Mouse (Mus musculus) CH12.LX (cell line): ENCODE measurements around the gene Smarca2. TPM values are rescaled to one million over a fixed set of nuclear protein-coding genes. Genes with fewer than 3 reads are reported as not detected.

Experiments
- DNase-seq: peaks from one replicate; pipeline ENCODE4 v3.0.0-alpha.2; 2013; ENCODE audit errors: extremely low read depth
- H3K27ac ChIP-seq: 2 replicates; pipeline ENCODE4 v1.5.1; 2012; ENCODE audit warnings: low read depth, mild to moderate bottlenecking, control low read depth, moderate library complexity; ENCODE audit not compliant: insufficient read depth
- H3K27me3 ChIP-seq: replicated peaks from 2 replicates; pipeline ENCODE3; 2012; ENCODE audit warnings: inconsistent platforms
- H3K36me3 ChIP-seq, 2 experiments: replicated peaks in 1 of 2; 2 replicates each; pipeline versions ENCODE3 to v1.6.1; 2012; ENCODE audit warnings: inconsistent platforms in 1 of 2, low read length in 1 of 2, mild to moderate bottlenecking in 1 of 2, mixed read lengths in 1 of 2, moderate library complexity in 1 of 2; ENCODE audit not compliant: control insufficient read depth in 1 of 2, insufficient read depth in 1 of 2
- H3K4me1 ChIP-seq, 2 experiments: 2 replicates each; pipeline ENCODE4 v1.6.1; 2012; ENCODE audit warnings: inconsistent platforms in 1 of 2, moderate library complexity in 1 of 2; ENCODE audit not compliant: insufficient read depth in 2 of 2, control insufficient read depth in 1 of 2
- H3K4me2 ChIP-seq: 2 replicates; pipeline ENCODE4 v1.6.1; 2012; ENCODE audit warnings: low read depth, mild to moderate bottlenecking, control low read depth; ENCODE audit not compliant: poor library complexity, insufficient read depth, severe bottlenecking
- H3K4me3 ChIP-seq, 3 experiments: fragments of 150-350 bp in 1 of 3; sonication (generic) in 1 of 3; replicated peaks in 1 of 3; 2 replicates each; pipeline versions ENCODE3 to v1.5.1; 2011 to 2012; ENCODE audit warnings: low read depth in 2 of 3, low read length in 2 of 3, mild to moderate bottlenecking in 2 of 3, moderate library complexity in 2 of 3, control low read depth in 1 of 3, improper control_type of control experiment in 1 of 3, inconsistent platforms in 1 of 3, mixed read lengths in 1 of 3; ENCODE audit not compliant: poor library complexity in 1 of 3
- H3K79me2 ChIP-seq: replicated peaks from 2 replicates; pipeline ENCODE4 v1.6.1; 2012; ENCODE audit warnings: mild to moderate bottlenecking, moderate library complexity; ENCODE audit not compliant: control insufficient read depth, poor library complexity, insufficient read depth, severe bottlenecking; ENCODE audit errors: extremely low read depth
- H3K9ac ChIP-seq: 2 replicates; pipeline ENCODE4 v1.6.1; 2012; ENCODE audit warnings: low read depth, mild to moderate bottlenecking, control low read depth, moderate library complexity; ENCODE audit not compliant: insufficient read depth
- H3K9me3 ChIP-seq: replicated peaks from 2 replicates; pipeline ENCODE3; 2012; ENCODE audit warnings: low read length, inconsistent platforms, mixed read lengths
- BHLHE40 ChIP-seq: IDR thresholded peaks from 2 replicates; pipeline ENCODE4 v1.6.1; 2011; ENCODE audit warnings: mild to moderate bottlenecking, low read depth, low read length, improper control_type of control experiment
- CHD1 ChIP-seq: IDR thresholded peaks from 2 replicates; pipeline ENCODE4 v1.6.1; 2012; ENCODE audit warnings: low read depth, low read length, improper control_type of control experiment, inconsistent platforms
- CHD2 ChIP-seq: IDR thresholded peaks from 2 replicates; pipeline ENCODE4 v1.6.1; 2011; ENCODE audit warnings: low read length, improper control_type of control experiment
- E2F4 ChIP-seq: IDR thresholded peaks from 2 replicates; pipeline ENCODE4 v1.6.1; 2011; ENCODE audit warnings: low read depth, low read length, improper control_type of control experiment; ENCODE audit not compliant: insufficient replicate concordance
- ELF1 ChIP-seq: IDR thresholded peaks from 2 replicates; pipeline ENCODE4 v1.6.1; 2014; ENCODE audit warnings: low read depth, mild to moderate bottlenecking, inconsistent platforms, low read length, improper control_type of control experiment
- EP300 ChIP-seq: IDR thresholded peaks from 2 replicates; pipeline ENCODE4 v1.6.1; 2011; ENCODE audit warnings: low read length, improper control_type of control experiment
- IRF4 ChIP-seq: IDR thresholded peaks from 2 replicates; pipeline ENCODE4 v1.6.1; 2014; ENCODE audit warnings: low read depth, mild to moderate bottlenecking, inconsistent platforms, low read length, improper control_type of control experiment
- KAT2A ChIP-seq: IDR thresholded peaks from 2 replicates; pipeline ENCODE4 v1.6.1; 2012; ENCODE audit warnings: low read length, improper control_type of control experiment, inconsistent platforms; ENCODE audit not compliant: insufficient replicate concordance
- MAFK ChIP-seq: IDR thresholded peaks from 2 replicates; pipeline ENCODE4 v1.6.1; 2011; ENCODE audit warnings: low read length, improper control_type of control experiment; ENCODE audit not compliant: insufficient replicate concordance
- MAZ ChIP-seq: IDR thresholded peaks from 2 replicates; pipeline ENCODE4 v1.6.1; 2012; ENCODE audit warnings: low read depth, mild to moderate bottlenecking, inconsistent platforms, low read length, improper control_type of control experiment, moderate library complexity
- MEF2A ChIP-seq: IDR thresholded peaks from 2 replicates; pipeline ENCODE4 v1.6.1; 2014; ENCODE audit warnings: low read depth, mild to moderate bottlenecking, inconsistent platforms, low read length, improper control_type of control experiment, borderline replicate concordance
- MYC ChIP-seq: IDR thresholded peaks from 2 replicates; pipeline ENCODE4 v1.6.1; 2011; ENCODE audit warnings: low read depth, mild to moderate bottlenecking, improper control_type of control experiment, low read length
- NELFE ChIP-seq: IDR thresholded peaks from 2 replicates; pipeline ENCODE4 v1.6.1; 2011; ENCODE audit warnings: low read depth, low read length, improper control_type of control experiment
- POLR2A ChIP-seq: IDR thresholded peaks from 2 replicates; pipeline ENCODE4 v1.6.1; 2011; ENCODE audit warnings: low read depth, mild to moderate bottlenecking, improper control_type of control experiment, low read length
- POLR2AphosphoS2 ChIP-seq: IDR thresholded peaks from 2 replicates; pipeline ENCODE4 v1.6.1; 2011; ENCODE audit warnings: low read depth, low read length, improper control_type of control experiment
- RAD21 ChIP-seq: IDR thresholded peaks from 2 replicates; pipeline ENCODE4 v1.6.1; 2011; ENCODE audit warnings: low read depth, mild to moderate bottlenecking, low read length, improper control_type of control experiment, moderate library complexity
- RCOR1 ChIP-seq: conservative IDR thresholded peaks from 2 replicates; pipeline ENCODE4 v1.6.1; 2012; ENCODE audit warnings: low read depth, mild to moderate bottlenecking, inconsistent platforms, low read length, improper control_type of control experiment
- SIN3A ChIP-seq: IDR thresholded peaks from 2 replicates; pipeline ENCODE4 v1.6.1; 2012; ENCODE audit warnings: low read length, improper control_type of control experiment, inconsistent platforms
- SMC3 ChIP-seq: IDR thresholded peaks from 2 replicates; pipeline ENCODE4 v1.6.1; 2011; ENCODE audit warnings: low read depth, low read length, improper control_type of control experiment
- TCF12 ChIP-seq: IDR thresholded peaks from 2 replicates; pipeline ENCODE4 v1.6.1; 2014; ENCODE audit warnings: low read depth, mild to moderate bottlenecking, inconsistent platforms, low read length, improper control_type of control experiment
- UBTF ChIP-seq: IDR thresholded peaks from 2 replicates; pipeline ENCODE4 v1.6.1; 2012; ENCODE audit warnings: low read depth, mild to moderate bottlenecking, inconsistent platforms, low read length, improper control_type of control experiment, moderate library complexity
- ZMIZ1 ChIP-seq: IDR thresholded peaks from 2 replicates; pipeline ENCODE4 v1.6.1; 2012; ENCODE audit warnings: low read depth, mild to moderate bottlenecking, inconsistent platforms, low read length, improper control_type of control experiment
- ZNF384 ChIP-seq: IDR thresholded peaks from 2 replicates; pipeline ENCODE4 v1.6.1; 2012; ENCODE audit warnings: low read depth, low read length, improper control_type of control experiment, inconsistent platforms
- dilution Hi-C: fragments of 300-500 bp; cut with MboI; formaldehyde crosslinking; loops from 2 replicates; pipeline ENCODE4 v1.14.3; 2020; ENCODE audit warnings: low sequenced_read_pairs; ENCODE audit not compliant: extremely low pct_unique_long_range_greater_than_20kb, extremely low pct_ligation_motif_present
- in situ Hi-C: fragments of 300-500 bp; cut with MboI; formaldehyde crosslinking; loops from 3 replicates; pipeline ENCODE4 v1.14.3; 2019; ENCODE audit warnings: low sequenced_read_pairs, low pct_ligation_motif_present, low pct_unique_long_range_greater_than_20kb, mixed read lengths
- polyA plus RNA-seq: library from polyadenylated mRNA; unstranded; fragments of >175 nt; gene quantifications from 2 replicates; pipeline ENCODE4 v1.2.1, GENCODE M21; 2012; ENCODE audit warnings: low read depth; ENCODE audit not compliant: insufficient read length
- total RNA-seq, 2 experiments: library from RNA; depleted of rRNA; stranded (reverse); fragments of 300-350 nt in 1 of 2; fragments of >200 nt in 1 of 2; gene quantifications; 2 replicates each; pipeline ENCODE4 v1.2.3; 2012 to 2014

Smarca2 gene
- total and polyA plus RNA-seq, 3 experiments, result 19.4 to 47.1 (median 21.8) TPM

GRCm38 (mm10) chr19:26724626-26725025 is 119.8 kb downstream of the Smarca2 start:
- Histone ChIP-seq H3K4me3 (no peak overlapping the region), H3K27ac (no peak overlapping the region)
- no peak for DNase-seq
- no peak for TF ChIP-seq NELFE
- TF ChIP-seq CHD2, result no peak
- TF ChIP-seq MEF2A, result no peak
- no peak for TF ChIP-seq KAT2A
- no peak for TF ChIP-seq ELF1
- TF ChIP-seq POLR2A, result no peak
- no peak for TF ChIP-seq MAFK
- TF ChIP-seq UBTF, result no peak
- TF ChIP-seq ZNF384, result no peak
- TF ChIP-seq, all 38 proteins: peak for 0
- Histone ChIP-seq H3K9me3 (no peaks in the 10 kb centered on the region), H3K36me3 (peaks cover 27 to 78% of the 10 kb centered on the region in 2 experiments), H3K27me3 (no peaks in the 10 kb centered on the region), H3K9ac (no peak overlapping the region), H3K4me1 (no peaks in the 10 kb centered on the region), H3K4me2 (no peak overlapping the region), H3K79me2 (no peaks in the 10 kb centered on the region)
- in situ Hi-C loops, result loop anchor here (25.0 kb wide), 1 partner anchor 688 kb away; no protein-coding TSS in a partner anchor
- dilution Hi-C loops, result no loop called here

- dilution Hi-C loops (no loop called here), in situ Hi-C loops (loop anchor here (25.0 kb wide), 1 partner anchor 685 kb away; no protein-coding TSS in a partner anchor)
- TF ChIP-seq RAD21 (no peak), EP300 (no peak), CHD1 (no peak), RCOR1 (no peak), BHLHE40 (no peak), POLR2AphosphoS2 (no peak), ZNF384 (no peak), ZMIZ1 (no peak), MYC (no peak), SIN3A (no peak), KAT2A (no peak), IRF4 (no peak), E2F4 (no peak), TCF12 (no peak), CHD2 (no peak), MAZ (no peak), SMC3 (no peak)
- Histone ChIP-seq H3K27ac (no peak overlapping the region), H3K27me3 (no peaks in the 10 kb centered on the region), H3K9me3 (no peaks in the 10 kb centered on the region), H3K36me3 (peaks cover 15 to 62% of the 10 kb centered on the region in 2 experiments), H3K4me1 (no peaks in the 10 kb centered on the region), H3K4me2 (no peak overlapping the region), H3K4me3 (no peak overlapping the region), H3K79me2 (no peaks in the 10 kb centered on the region), H3K9ac (no peak overlapping the region)
- DNase-seq, result no peak
Measured at GRCm38 (mm10) chr19:26727796-26728195, 122.9 kb downstream of the Smarca2 start.
